Mouse (Mus musculus) B cell, adult (primary cell): ENCODE data around the gene Mfrp. TPM values are rescaled to one million over a fixed set of nuclear protein-coding genes. Genes with fewer than 3 reads are reported as not detected.

Experiments
- total RNA-seq: library from RNA; stranded (reverse); gene quantifications from 4 replicates; pipeline ENCODE4 v1.2.4, GENCODE M21; 2023; ENCODE audit not compliant: inconsistent age

Gene Mfrp
- 0.24 to 0.78 TPM in 2 of 4 replicates, not detected in the others for total RNA-seq

DNA sequence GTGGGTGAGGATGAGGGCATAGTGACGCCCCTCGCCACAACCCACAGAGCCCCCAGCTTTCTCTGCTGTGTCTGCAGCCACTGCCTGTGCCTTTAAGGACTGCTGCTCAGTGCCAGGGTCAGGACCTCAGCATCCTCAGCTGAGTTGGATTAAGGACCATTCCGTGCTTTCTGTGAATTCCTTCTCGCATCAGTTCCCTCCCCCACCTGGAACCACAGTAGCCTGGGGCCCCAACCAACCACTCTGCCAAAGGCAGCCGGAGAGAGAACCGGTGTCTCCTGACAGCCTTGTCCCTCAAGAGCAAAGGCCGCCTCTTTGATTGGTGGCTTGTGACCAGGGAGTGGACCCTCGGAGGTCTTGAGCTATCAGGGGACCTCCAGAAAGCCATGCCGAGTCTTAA is at the start of gene Mfrp:
Mfrp (plus strand) TSS at position 240 of the 400 bp plus-strand sequence.

DNA sequence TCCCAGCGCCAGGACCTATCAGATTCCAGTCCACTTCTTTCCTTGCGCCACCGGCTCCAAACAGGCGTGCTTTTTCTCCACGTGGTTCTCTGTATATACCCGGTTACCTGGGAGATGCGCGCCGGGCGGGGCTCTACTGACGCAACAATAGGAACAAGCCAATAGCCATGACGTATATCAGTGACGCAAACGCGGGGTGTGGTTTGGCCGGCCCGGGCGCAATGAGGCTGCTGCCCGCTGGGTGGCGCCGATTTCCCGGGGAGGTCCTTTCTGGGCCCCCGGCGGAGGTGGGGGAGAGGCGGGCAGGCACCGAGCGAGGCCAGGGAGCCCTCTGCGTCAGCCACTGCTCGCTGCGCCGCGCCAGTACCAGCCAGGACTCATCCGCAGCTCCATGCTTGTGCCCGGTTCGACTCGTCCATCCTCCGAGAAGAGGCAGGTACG is 34.7 kb upstream of the Mfrp start, which contains the start of gene Usp2:
Usp2 (plus strand) TSS at position 237 of the 441 bp plus-strand sequence.

DNA sequence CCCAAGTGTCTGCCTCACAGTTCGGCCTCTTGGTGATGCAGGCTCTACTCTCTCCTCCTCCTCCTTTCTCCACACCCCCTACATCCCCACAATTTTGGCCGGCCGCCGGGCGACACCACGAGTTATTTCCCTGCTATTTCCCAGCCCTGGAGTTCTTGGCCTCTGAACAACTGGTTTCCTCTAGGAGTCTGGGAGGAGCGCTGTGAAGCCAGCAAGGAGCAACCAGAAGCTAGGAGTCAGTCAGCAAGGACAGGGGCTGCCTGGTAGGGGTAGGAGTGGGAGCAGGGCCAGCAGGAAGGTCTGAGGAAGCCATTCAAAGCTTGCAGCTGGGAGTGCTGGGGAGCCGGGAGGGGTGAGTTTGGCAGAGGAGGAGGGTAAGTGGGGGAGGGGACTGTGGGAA is 5.6 kb downstream of the Mfrp start, which contains the start of gene C1qtnf5:
C1qtnf5 (plus strand) TSS at position 136 of the 400 bp plus-strand sequence.

DNA sequence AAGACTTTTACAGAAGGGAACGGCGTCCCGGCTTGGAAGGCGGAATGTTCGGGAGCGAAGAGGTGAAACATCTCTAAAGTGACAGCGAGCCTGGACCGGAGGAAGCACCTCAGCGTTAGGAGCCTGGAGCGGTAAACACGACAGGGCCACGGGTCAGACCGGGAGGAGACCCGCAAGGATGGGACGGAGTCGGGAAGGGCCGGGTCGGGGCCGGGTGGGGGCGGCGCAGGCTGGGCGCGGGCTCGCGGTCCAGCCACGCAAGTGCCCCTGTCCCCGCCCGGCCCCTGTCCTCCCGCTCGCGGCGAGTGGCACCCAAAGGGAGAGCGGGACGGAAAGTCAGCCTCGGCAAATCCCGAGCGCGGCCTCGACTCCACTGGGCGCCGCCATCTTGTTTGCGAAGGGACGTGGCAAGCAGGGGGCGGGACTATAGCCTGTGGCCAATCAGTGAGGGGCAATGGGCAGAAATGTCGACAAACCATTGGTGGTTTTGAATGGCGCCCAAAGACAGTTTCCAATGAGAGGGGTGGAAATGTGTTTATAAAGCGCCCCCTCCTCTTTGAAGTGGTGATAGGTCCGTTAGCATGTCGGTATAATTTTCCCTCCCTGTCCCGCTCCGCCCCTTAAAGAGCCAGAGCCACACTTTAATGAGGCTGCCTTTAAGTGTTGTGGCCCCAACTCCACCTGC is 11.7 kb downstream of the Mfrp start, which contains the start of the genes Gm49380 and Rnf26:
Gm49380 (minus strand) TSS at position 396 of the 685 bp plus-strand sequence.
Rnf26 (minus strand) TSS at position 413 of the 685 bp plus-strand sequence.

DNA sequence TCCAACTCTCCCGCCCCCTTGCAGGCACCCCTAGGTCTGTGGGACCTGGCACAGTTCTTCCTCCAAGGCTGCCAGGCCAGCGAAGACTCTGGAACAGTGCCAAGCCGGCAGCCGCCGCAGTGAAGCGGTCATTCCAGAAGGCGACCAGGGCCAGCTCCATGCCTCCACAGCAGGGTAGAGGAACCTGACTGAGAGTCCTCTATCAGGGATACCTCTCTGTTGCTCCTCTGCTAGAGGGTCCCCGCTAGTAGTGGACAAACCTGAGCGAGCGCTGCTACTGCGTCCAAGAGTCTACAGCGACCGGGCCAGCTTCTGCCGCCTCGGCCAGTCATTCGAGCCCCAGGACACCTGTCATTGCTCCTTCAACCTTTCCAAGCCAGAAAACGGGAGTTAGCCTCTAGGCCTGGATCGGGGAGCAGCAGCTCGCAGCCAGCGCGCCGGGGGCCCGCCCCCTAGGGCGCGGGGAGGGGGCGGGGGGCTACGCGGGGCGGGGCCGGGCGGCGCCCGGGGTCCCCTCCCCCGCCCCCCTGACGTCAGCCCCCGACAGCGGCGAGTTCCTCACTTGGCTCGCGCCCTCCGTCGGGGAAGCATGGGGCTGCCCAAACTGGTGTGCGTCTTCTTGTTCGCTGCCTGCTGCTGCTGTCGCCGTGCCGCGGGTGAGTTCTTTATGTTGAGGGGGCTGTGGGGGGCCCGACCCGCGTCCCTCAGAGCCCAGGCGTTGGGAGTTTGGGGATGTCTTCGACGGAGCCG is 32.7 kb downstream of the Mfrp start, which contains the start of gene Mcam:
Mcam (plus strand) TSS at position 369 of the 750 bp plus-strand sequence.

Other genes with a start within 250 kb of the Mfrp start
- gene Thy1, start 58.3 kb upstream of the Mfrp start, total RNA-seq, result 1.1 to 3.8 TPM (median 1.7 TPM) in 4 replicates
- 15.2 to 23.6 TPM (median 16.0 TPM) in 4 replicates for gene Usp2, start 34.7 kb upstream of the Mfrp start, total RNA-seq
- gene C1qtnf5, start 5.5 kb downstream of the Mfrp start, total RNA-seq, result 0.61 to 1.0 TPM in 2 of 4 replicates, not detected in the others
- 0.22 to 0.39 TPM in 2 of 4 replicates, not detected in the others for gene Gm49380, start 11.8 kb downstream of the Mfrp start, total RNA-seq
- gene Rnf26, start 11.8 kb downstream of the Mfrp start, total RNA-seq, result 20.9 to 25.0 TPM (median 21.7 TPM) in 4 replicates
- 0.32 to 1.6 TPM (median 0.39 TPM) in 4 replicates for gene Mcam, start 32.7 kb downstream of the Mfrp start, total RNA-seq
- gene Cbl, start 132.3 kb downstream of the Mfrp start, total RNA-seq, result 130 to 138 TPM (median 133 TPM) in 4 replicates
- not detected in 4 replicates for gene Ccdc153, start 138.9 kb downstream of the Mfrp start, total RNA-seq
- gene Pdzd3, start 149.7 kb downstream of the Mfrp start, total RNA-seq, result 0.22 to 0.26 TPM in 2 of 4 replicates, not detected in the others
- gene Nlrx1, start 166.9 kb downstream of the Mfrp start, total RNA-seq, result 5.2 to 8.8 TPM (median 6.3 TPM) in 4 replicates
- not detected in 4 replicates for gene Abcg4, start 186.9 kb downstream of the Mfrp start, total RNA-seq
- gene Hinfp, start 203.9 kb downstream of the Mfrp start, total RNA-seq, result 53.5 to 73.3 TPM (median 58.7 TPM) in 4 replicates
- gene C2cd2l, start 218.6 kb downstream of the Mfrp start, total RNA-seq, result 13.1 to 19.2 TPM (median 17.3 TPM) in 4 replicates
- gene Dpagt1, start 224.3 kb downstream of the Mfrp start, total RNA-seq, result 8.3 to 12.1 TPM (median 9.3 TPM) in 4 replicates
- 41.9 to 44.6 TPM (median 42.6 TPM) in 4 replicates for gene H2afx, start 233.0 kb downstream of the Mfrp start, total RNA-seq
- gene Hmbs, start 242.5 kb downstream of the Mfrp start, total RNA-seq, result 15.8 to 19.8 TPM (median 18.8 TPM) in 4 replicates